8 mouse cellular contexts compared by ENCODE assay signal in genomic region chr12:52288537-52288936, GRCm38 (mm10).
DNase-seq lines count a peak whose midpoint lies in the region; ATAC-seq and TF ChIP-seq lines count a peak whose summit lies in the region.

No protein-coding gene starts in this region.

- ATAC-seq in heart, postnatal 0 days (ENCODE audit: insufficient read depth, low read depth) = peak; percentile 79
- ATAC-seq in intestine, postnatal 0 days = no peak

- no peaks in the 10 kb centered on the region for H3K27me3 ChIP-seq in testis, adult 2 months (ENCODE audit: control insufficient read depth, insufficient read depth, low read length)
- H3K27me3 ChIP-seq in heart, postnatal 0 days (ENCODE audit: control insufficient read depth, insufficient read depth, low read length) = no peaks in the 10 kb centered on the region
- H3K27me3 ChIP-seq in intestine, postnatal 0 days (replicated peaks; ENCODE audit: control insufficient read depth, insufficient read depth, low read length) = no peaks in the 10 kb centered on the region

- no peaks in the 10 kb centered on the region for H3K36me3 ChIP-seq in testis, adult 2 months (ENCODE audit: control insufficient read depth, insufficient read depth, low read length)
- no peaks in the 10 kb centered on the region for H3K36me3 ChIP-seq in heart, postnatal 0 days (replicated peaks; ENCODE audit: control insufficient read depth, insufficient read depth, low read length)
- H3K36me3 ChIP-seq in intestine, postnatal 0 days (ENCODE audit: control insufficient read depth, insufficient read depth) = no peaks in the 10 kb centered on the region

- H3K27ac ChIP-seq in testis, adult 2 months (ENCODE audit: control insufficient read depth, insufficient read depth, low read depth, low read length) = no peak overlapping the region
- peak overlapping the region; percentile 47 for H3K27ac ChIP-seq in heart, postnatal 0 days (ENCODE audit: low read depth)
- no peak overlapping the region for H3K27ac ChIP-seq in intestine, postnatal 0 days (ENCODE audit: low read depth, low read length)

- H3K9me3 ChIP-seq in heart, postnatal 0 days (replicated peaks; ENCODE audit: control insufficient read depth, low read length) = no peaks in the 10 kb centered on the region
- H3K9me3 ChIP-seq in intestine, postnatal 0 days (ENCODE audit: control insufficient read depth) = no peaks in the 10 kb centered on the region

- no peak for TF ChIP-seq CTCF in testis, adult 2 months (IDR thresholded peaks at IDR 0.05; ENCODE audit: control insufficient read depth, insufficient read depth, insufficient replicate concordance, low read depth, low read length)
- no peak for TF ChIP-seq CTCF in heart, postnatal 0 days (IDR thresholded peaks at IDR 0.05; ENCODE audit: low read depth)
- TF ChIP-seq CTCF in intestine, postnatal 0 days (IDR thresholded peaks at IDR 0.05; ENCODE audit: low read depth) = no peak

- no peak for DNase-seq in testis, postnatal 14 days (ENCODE audit: low spot score)
- peak; percentile 39 for DNase-seq in heart, postnatal 0 days (ENCODE audit: low spot score)
- DNase-seq in lung, adult 18-20 months = peak; percentile 37 to 64
- no peak for DNase-seq in retina, postnatal 1 day
- DNase-seq in ovary, postnatal 14 days (ENCODE audit: low spot score) = no peak
- DNase-seq in embryo, embryonic 10 days (ENCODE audit: low spot score) = no peak

- TF ChIP-seq POLR2A in testis, adult 2 months (IDR thresholded peaks at IDR 0.05; ENCODE audit: control insufficient read depth, low read depth, low read length) = no peak

- no peaks in the 10 kb centered on the region; the same call in 1 of the 2 replicates for H3K4me1 ChIP-seq in testis, adult 2 months (ENCODE audit: control insufficient read depth, insufficient read depth, low read length)
- 0 out of 2 replicates have a peak, but pooled peaks cover 7% of the 10 kb centered on the region for H3K4me1 ChIP-seq in heart, postnatal 0 days (ENCODE audit: control insufficient read depth, insufficient read depth)
- no peaks in the 10 kb centered on the region for H3K4me1 ChIP-seq in intestine, postnatal 0 days (replicated peaks; ENCODE audit: control insufficient read depth, insufficient read depth, low read length)

- H3K4me2 ChIP-seq in heart, postnatal 0 days (ENCODE audit: low read depth, low read length) = no peak overlapping the region
- no peak overlapping the region for H3K4me2 ChIP-seq in intestine, postnatal 0 days (replicated peaks; ENCODE audit: low read depth)

- 50% methylated on average over 4 of the region's 4 CpGs for WGBS in heart, postnatal 0 days
- WGBS in intestine, postnatal 0 days = 47% methylated on average over 4 of the region's 4 CpGs

- no peak overlapping the region for H3K9ac ChIP-seq in heart, postnatal 0 days (replicated peaks; ENCODE audit: low read depth, low read length)
- no peak overlapping the region for H3K9ac ChIP-seq in intestine, postnatal 0 days (ENCODE audit: low read depth, low read length)

- TF ChIP-seq EP300 in heart, postnatal 0 days (IDR thresholded peaks at IDR 0.05; ENCODE audit: low read depth) = peak; percentile 74; the same call in 1 of the 2 replicates

- H3K4me3 ChIP-seq in testis, adult 2 months (ENCODE audit: control insufficient read depth, low read depth, low read length) = peak overlapping the region; percentile 30
- H3K4me3 ChIP-seq in heart, postnatal 0 days (ENCODE audit: low read depth, low read length) = no peak overlapping the region
- no peak overlapping the region for H3K4me3 ChIP-seq in intestine, postnatal 0 days (ENCODE audit: low read depth, low read length)

Comparison
In these comparisons a context has a peak if more than half of its experiments do, and no peak if none do; other contexts are left out.
1. DNase-seq: peak in heart, postnatal 0 days (single experiment) and lung, adult 18-20 months (2 of 2); none in testis, postnatal 14 days (single experiment), retina, postnatal 1 day (single experiment), ovary, postnatal 14 days (single experiment) and embryo, embryonic 10 days (single experiment).